Mouse (Mus musculus) hindbrain, embryonic 12.5 days (tissue): Measurements from ENCODE around the gene Smg8. TPM values are rescaled to one million over a fixed set of nuclear protein-coding genes. Genes with fewer than 3 reads are reported as not detected.

Experiments
- ATAC-seq: fragments of 200-750 bp; cut with Nextera tagmentation; 2 replicates; pipeline ENCODE4 v1.8.0; 2017; ENCODE audit warnings: moderate TSS enrichment; ENCODE audit not compliant: low FRiP score
- H3K27ac ChIP-seq: fragments of 300-500 bp; sonication (generic); 2 replicates; pipeline ENCODE4 v1.5.1; 2016; ENCODE audit warnings: mild to moderate bottlenecking
- H3K27me3 ChIP-seq: fragments of 300-500 bp; sonication (generic); 2 replicates; pipeline ENCODE4 v1.6.1; 2016; ENCODE audit warnings: mild to moderate bottlenecking
- H3K36me3 ChIP-seq: fragments of 300-500 bp; sonication (generic); 2 replicates; pipeline ENCODE4 v1.6.1; 2016; ENCODE audit warnings: mild to moderate bottlenecking
- H3K4me1 ChIP-seq: fragments of 300-500 bp; sonication (generic); 2 replicates; pipeline ENCODE4 v1.6.1; 2016
- H3K4me2 ChIP-seq: fragments of 300-500 bp; sonication (generic); replicated peaks from 2 replicates; pipeline ENCODE4 v1.6.1; 2016; ENCODE audit warnings: mild to moderate bottlenecking
- H3K4me3 ChIP-seq: fragments of 300-500 bp; sonication (generic); 2 replicates; pipeline ENCODE4 v1.5.1; 2016; ENCODE audit warnings: mild to moderate bottlenecking
- H3K9ac ChIP-seq: fragments of 300-500 bp; sonication (generic); 2 replicates; pipeline ENCODE4 v1.6.1; 2016; ENCODE audit warnings: mild to moderate bottlenecking, moderate library complexity
- H3K9me3 ChIP-seq: fragments of 300-500 bp; sonication (generic); replicated peaks from 2 replicates; pipeline ENCODE4 v1.6.1; 2016; ENCODE audit warnings: mild to moderate bottlenecking
- WGBS: fragments of 180-500 bp; shearing (Covaris S2); methylation state at CpG from one replicate; pipeline ENCODE4 v1.1.7; 2016; 5-methylcytosine and 5-hydroxymethylcytosine counted together
- microRNA counts: library from miRNA; unstranded; fragments of <30 nt; microRNA quantifications from one replicate; lab custom pipeline; 2017
- microRNA-seq: library from miRNA; unstranded; fragments of <30 nt; microRNA quantifications from one replicate; pipeline ENCODE4, GENCODE M21; 2017
- polyA plus RNA-seq: library from polyadenylated mRNA; unstranded; fragments of >200 nt; fragmentation: Nextera tagmentation; extraction: Ambion mirVana; gene quantifications from 2 replicates; pipeline ENCODE4 v1.2.1, GENCODE M21; 2016

Smg8 gene
- polyA plus RNA-seq, 1 experiment from 2014 or later, result 24.2 TPM

- Histone ChIP-seq H3K4me3 (no peak overlapping the region), H3K4me2 (no peak overlapping the region), H3K27me3 (no peaks in the 10 kb centered on the region), H3K4me1 (no peaks in the 10 kb centered on the region), H3K9ac (no peak overlapping the region), H3K9me3 (no peaks in the 10 kb centered on the region), H3K27ac (no peak overlapping the region), H3K36me3 (peaks cover 10% of the 10 kb centered on the region)
- 86% methylated on average over 3 of the region's 3 CpGs for WGBS
- no peak for ATAC-seq
Measured at GRCm38 (mm10) chr11:87028212-87028611, 58.4 kb downstream of the Smg8 start.

MicroRNA genes within 50 kb of the gene (microRNA counts, 519-probe panel; counts per million panel counts)
- microRNA mmu-miR-301a (lab: Ali Mortazavi, UCI), result 6,311 counts per million, percentile 97 among the panel's probes with 10 or more counts

Small RNA genes lying within 50 kb of the gene (microRNA-seq; reads per million reads assigned to microRNA genes)
- gene Mir301, result 3,147 reads per million, percentile 86 among the genes with 10 or more reads in this experiment

Other genes with a start within 250 kb of the Smg8 start
- 9.6 TPM in 2 replicates for gene Ypel2, start 93.1 kb downstream of the Smg8 start, polyA plus RNA-seq
- 126 and 136 TPM in 2 replicates for gene Gdpd1, start 12.7 kb downstream of the Smg8 start, polyA plus RNA-seq
- gene Prr11, start 21.9 kb upstream of the Smg8 start, polyA plus RNA-seq, result 8.6 and 8.8 TPM in 2 replicates
- 80.6 and 81.7 TPM in 2 replicates for gene Ska2, start 22.5 kb upstream of the Smg8 start, polyA plus RNA-seq
- 81.8 and 89.9 TPM in 2 replicates for gene Trim37, start 40.3 kb upstream of the Smg8 start, polyA plus RNA-seq